Mouse (Mus musculus): Measurements from ENCODE around the gene Cirbp. TPM values are rescaled to one million over a fixed set of nuclear protein-coding genes. Genes with fewer than 3 reads are reported as not detected.
A peak's percentile ranks its signal among the peaks of the same experiment; 100 is the strongest.

Gene Cirbp
- total RNA-seq, 2 experiments from 2014 or later = 211 to 228 TPM

DNA sequence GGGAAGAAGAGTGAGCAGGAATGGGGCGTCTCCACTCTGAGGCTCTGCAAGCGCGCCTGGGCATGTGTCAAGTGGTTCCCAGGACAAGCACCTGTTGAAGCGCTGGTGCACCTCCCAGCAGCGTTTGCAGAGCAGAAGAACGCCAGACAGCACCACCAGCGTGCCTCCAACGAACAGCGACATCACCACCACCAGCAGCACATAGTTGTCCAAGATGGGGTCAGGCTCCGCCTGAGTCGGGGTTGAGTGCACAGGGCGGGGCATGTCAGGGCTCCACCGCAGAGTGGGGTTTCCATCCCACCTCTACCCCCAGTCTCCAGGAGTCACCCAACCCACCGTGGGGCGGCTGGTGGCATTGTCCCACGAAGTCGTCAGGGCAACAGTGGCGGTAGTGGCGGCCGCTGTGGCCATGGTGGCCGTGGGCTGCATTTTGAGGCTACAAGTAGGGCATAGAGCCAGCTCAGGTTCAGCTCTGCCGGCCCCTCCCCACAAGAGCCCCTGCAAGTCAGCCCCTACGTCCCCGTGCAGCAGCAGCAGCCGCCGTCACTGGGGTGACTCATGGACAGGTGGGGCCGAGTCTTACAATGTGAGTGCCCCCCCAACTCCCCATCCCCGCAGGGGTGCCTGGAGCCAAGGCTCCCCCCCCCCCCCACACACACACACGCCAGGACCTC, 28.7 kb upstream of the Cirbp start:
- intact Hi-C loops (cut with DNase I) = no loop called here
- DNase-seq = no peak

DNA sequence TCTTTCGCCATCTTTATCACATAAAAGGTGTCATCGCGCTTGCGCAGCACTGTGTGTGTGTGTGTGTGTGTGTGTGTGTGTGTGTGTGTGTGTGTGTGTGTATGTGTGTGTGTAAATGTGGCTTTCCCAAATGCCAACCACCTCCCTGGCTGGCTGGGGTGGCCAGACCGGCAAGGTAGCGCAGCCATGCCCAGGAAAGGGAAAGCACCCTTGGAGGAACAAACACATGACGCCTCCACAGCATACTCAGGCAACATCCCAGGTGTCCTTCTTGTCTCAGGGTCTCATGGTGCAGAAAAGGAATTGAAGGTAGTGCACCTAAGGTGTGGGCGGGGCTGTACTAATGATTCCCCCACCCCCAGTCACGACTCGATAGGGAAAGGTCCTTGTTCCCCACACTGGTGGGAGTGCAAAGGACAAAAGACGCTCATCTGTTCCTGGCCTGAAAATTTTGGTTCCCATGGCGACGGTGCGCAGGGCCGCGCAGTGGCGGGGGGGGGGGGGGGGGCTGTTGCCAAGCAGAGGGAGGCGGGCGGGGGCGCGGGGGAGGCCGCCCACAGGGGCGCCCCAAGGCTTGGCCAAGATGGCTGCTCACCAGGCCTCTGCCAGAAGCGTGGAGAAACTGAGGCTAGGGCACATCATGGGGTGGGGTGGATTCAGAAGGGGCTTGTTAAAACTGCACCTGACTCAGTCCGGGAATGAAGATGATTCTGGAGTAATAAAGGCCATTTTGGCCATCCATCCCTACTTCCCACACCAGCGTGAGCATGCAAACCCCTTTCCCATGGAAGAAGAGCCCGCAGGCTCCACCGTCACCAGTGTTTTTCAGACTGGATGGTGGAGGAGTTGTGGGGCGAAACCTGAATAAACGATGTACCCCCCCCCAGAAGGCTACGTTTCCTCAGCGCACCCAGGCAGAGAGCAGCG, 27.9 kb upstream of the Cirbp start:
- DNase-seq = no peak
- intact Hi-C loops (cut with DNase I) = no loop called here

DNA sequence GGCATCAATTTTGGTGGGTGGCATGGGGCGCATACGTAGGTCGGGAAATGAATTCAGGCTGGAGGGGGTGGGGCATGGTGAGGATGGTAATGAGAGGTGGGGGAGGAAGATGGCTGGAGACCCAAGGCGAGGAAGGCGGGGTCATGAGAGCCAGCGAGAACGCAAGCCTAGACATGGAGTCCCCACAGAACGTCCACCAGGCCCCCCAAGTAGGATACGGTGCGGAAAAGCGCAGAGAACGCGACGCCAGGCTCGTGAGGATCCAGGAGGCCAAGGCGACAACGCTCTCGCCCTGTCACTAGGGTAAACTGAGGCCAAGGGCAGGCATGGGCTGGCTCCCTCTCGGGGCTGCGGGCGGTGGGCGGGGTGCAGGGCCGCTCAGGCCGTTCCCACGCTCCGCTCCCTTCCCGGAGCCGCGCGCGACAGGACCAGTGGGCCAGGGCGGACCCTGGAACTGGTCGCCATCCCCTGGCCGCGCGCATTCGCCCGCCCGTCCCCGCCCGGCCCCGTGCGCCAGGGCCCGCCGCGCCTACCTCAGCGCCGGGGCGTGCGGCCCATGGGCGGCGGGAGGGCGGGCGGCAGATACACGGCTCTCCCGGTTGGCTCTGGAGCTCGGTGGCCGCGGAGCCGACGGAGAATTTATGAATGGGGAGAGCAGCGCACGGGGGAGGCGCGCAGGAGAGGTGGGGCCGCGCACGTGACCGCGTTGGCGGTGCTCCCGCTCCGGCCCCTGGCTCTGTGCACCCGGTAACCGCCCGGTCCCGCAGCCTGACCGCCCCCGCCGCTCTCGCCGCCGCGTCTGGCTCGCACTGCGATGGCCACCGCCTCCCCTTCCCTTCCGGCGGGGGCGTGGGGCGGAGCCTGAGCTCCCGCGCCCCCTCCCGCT, 27.0 kb upstream of the Cirbp start, which contains the start of gene Atp5d:
Gene Atp5d, plus strand, starts transcription at position 80 of the 886 bp plus-strand sequence.
- peak; percentile 66 for DNase-seq
- intact Hi-C loops (cut with DNase I) = no loop called here

DNA sequence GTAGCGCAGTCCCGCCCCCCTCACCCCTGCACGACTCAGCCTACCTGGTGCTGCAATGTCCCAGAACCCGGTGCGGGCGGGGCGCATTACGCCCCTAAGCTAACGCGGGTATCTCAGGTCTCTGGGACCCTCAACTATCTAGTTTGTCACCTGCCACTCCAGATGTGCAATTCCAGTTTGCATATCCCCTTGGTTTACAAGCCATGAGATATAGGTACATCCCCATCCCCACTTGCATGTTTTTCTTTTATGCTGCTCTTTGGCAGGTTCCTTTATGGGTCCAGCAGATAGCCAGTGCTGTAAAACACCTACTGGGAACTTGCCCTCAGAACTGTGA, 26.4 kb upstream of the Cirbp start:
- intact Hi-C loops (cut with DNase I) = no loop called here
- DNase-seq = no peak

DNA sequence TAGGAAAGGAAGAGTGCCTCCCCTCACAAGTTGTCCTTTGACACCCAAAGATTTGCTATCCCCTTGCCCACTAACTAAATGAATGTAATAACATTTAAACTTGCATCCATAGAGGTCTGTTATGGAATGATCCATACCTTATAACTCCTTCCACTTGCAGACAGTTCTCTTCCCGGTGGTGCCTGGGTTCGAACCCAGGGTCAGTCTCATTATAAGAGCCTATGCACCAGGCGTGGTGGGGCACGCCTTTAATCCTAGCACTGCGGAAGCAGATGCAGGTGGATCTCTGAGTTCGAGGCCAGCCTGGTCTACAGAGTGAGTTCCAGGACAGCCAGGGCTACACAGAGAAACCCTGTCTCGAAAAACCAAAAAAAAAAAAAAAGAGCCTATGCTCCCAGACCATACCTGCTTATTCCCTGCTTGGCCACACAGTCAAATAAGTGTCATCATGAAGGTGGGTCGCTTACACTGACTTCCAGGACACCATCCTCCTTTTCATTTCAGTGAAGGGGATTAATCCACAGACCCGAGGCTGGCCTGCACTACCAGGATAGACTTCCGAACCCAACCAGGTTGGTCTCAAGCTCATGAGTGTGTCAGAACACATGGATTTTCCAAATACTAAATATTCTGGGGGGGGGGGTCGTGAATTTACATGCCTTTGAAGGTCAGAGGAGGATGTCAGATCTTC, 25.7 kb upstream of the Cirbp start:
- DNase-seq = no peak
- intact Hi-C loops (cut with DNase I) = no loop called here

DNA sequence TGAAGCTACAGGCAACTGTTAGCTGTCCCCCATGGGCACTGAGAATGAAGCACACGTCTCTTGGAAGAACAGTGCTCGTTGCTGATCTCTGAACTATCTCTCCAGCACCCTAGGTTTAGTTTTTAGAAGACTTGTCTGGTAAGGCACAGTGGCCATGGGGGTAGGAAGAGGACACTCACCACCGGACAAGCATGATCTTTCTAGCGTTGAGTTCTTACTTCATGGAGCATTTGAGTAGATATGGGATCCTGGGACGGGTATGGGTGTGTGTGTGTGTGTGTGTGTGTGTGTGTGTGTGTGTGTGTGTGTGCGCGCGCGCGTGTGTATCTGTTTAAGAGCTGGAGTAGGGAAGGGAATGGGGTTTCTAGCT, 25.1 kb upstream of the Cirbp start, which contains the start of gene Cbarp:
Gene Cbarp, minus strand, starts transcription at position 170 of the 370 bp plus-strand sequence.
- no peak for DNase-seq
- intact Hi-C loops (cut with DNase I) = no loop called here

DNA sequence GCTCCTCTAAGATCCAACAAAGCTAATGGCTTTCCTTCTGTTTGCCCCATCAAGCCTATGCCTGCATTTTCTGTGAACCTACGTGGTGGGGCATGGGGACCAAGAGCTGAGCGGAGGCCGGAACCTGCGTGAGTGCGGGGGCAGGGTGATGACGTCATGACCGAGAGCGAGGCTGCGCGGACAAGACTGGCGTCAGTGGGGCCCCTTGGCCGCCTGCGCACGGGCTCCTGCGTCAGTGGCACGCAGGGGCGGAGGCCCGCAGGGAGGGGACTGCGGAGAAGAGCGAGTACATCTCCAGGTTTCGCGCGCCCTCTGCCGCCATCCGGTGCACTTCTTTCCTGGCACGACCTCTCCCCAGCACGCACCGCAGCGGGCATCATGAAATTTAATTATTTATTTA, 24.5 kb upstream of the Cirbp start:
- peak; percentile 95 for DNase-seq
- intact Hi-C loops (cut with DNase I) = no loop called here

DNA sequence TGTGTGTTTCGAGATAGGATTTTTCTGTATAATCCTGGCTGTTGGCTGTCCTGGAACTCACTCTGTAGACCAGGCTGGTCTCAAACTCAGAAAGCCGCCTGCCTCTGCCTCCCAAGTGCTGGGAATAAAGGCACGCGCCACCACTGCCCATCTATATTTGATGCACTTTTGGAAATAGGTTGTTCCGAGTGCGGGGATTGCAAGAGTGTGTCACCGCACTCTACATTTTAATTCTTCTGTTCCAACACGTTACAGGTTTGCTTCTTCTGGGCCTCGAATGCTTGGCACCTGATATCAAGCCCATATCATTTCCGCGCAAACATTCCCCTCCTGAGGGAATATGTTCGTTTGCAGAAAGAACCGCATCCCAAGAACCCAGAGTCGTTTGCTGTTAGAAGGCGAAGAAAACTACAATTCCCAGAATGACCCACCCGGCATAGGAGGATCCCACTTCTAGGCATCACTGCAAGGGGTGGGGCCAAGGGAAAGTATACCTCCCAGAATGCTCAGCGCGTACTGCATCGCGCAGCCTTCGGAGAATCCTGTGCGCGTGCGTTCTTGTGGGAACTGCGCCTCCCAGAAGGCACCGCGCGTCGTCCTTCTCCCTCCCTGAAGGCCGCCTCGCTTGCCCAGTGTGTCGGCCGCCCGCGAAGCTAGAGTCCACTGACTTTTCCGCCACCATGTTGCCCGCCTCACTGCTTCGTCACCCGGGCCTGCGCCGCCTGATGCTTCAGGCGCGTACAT, 23.8 kb upstream of the Cirbp start:
- intact Hi-C loops (cut with DNase I) = no loop called here
- peak; percentile 96 for DNase-seq

DNA sequence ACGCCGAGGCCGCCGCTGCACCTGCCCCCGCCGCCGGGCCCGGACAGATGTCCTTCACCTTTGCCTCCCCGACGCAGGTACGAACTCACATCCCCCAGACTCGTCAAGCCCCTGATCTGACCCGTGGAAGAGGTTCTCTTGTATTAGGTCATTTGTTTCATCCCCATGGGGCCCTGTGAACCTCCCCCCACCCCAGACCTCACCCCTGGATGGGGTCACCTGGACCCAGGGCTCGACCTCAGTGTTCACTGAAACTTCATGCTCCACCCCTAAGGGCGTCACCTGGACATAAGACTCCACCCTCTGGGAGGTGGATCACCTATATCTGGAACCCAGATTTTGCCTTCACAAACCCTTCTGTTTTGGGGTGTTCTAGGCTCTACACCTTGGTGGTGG, 23.3 kb upstream of the Cirbp start:
- no peak for DNase-seq
- intact Hi-C loops (cut with DNase I) = no loop called here

DNA sequence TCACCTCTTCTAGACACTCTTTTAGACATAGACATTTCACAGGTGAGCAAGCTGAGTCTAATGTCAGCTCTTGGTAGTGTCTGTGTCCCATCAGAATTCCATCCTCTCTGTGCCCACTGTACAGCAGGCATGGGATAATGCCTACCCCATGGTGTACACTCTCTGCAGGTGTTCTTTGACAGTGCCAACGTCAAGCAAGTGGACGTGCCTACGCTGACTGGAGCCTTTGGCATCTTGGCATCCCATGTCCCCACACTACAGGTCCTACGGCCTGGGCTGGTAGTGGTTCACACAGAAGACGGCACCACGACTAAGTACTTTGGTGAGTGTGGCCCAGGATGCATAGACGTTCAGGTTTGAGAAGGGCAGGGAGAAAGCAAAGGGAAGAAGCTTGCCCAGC, 22.1 kb upstream of the Cirbp start:
- DNase-seq = no peak
- intact Hi-C loops (cut with DNase I) = no loop called here

DNA sequence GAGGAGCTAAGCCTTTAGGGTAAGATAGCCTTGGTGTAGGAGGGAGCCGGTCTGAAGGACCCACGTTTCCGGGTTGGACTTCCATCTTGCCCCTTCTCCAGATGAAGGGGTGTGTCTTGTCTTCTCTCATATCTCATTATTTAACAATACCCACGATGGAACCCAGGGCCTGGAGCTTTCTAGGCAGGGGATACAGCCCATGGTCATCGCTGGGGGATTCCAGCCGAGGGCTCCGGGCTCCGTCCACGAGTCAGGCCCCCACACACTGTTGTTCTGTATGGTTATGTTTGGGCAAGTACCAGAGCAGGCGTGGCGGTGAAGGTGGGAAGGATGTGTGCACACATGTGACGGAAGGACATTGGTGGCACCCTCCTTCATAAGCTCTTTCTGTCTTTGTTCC, 21.6 kb upstream of the Cirbp start:
- intact Hi-C loops (cut with DNase I) = no loop called here
- DNase-seq = no peak

DNA sequence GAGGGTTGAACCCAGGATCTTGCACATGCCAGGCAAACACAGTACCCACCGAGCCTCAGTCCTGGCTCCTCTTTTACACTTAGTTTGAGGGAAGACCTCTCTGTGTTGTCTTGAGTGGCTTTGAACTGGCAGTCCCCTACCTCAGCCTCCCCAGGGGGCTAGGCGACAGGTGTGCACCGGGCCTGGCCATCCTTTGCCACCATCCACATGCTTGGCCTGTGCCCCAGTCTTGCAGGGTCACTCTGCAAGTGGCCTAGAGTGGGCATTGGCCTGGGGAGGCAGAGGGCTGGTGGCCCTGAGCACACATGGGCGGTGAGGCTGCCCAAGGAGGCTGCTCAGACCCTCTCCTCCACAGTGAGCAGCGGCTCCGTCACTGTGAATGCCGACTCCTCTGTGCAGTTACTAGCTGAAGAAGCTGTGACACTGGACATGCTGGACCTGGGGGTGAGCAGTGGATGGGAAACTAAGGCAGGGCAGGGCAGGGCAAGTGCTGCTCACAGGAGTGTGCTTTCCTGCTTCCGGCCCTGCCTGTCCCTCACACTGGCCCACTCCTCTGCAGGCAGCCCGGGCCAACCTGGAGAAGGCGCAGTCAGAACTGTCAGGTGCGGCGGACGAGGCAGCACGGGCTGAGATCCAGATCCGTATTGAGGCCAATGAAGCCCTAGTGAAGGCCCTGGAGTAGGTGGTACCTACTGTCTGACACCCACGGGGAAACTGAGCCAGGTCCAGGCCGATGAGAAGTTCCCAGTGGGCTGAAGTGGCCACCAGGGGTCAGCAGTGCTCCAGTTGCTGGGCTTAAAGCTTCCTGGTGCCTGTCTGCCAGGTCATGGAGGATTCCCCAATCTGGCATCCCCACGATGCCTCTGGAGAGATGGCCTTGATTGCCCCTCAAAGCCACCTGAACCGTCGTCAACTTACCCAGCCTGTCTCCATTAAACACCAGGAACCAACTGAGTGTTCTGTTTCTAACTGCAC, 20.6 kb upstream of the Cirbp start:
- peak; percentile 82 for DNase-seq
- intact Hi-C loops (cut with DNase I) = no loop called here

DNA sequence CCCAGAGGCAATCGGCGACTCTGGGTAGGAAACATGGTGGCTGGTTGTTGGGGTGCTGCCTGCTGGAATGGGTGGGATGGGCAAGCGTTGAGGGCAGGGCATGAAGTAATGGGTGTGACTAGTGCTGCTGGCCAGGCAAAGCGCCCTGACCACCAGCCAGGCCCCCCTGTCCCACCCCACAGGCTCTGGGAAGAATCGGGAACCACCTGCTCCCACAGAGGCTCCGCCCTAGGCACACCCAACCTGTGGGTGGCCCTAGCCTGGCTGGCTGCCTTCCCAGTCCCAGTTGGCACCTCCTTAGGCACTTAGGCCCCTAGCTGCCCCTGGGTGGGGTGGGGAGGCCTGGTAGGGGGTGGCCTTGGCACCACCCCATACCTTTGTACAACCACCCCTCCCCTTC, 19.9 kb upstream of the Cirbp start:
- intact Hi-C loops (cut with DNase I) = no loop called here

DNA sequence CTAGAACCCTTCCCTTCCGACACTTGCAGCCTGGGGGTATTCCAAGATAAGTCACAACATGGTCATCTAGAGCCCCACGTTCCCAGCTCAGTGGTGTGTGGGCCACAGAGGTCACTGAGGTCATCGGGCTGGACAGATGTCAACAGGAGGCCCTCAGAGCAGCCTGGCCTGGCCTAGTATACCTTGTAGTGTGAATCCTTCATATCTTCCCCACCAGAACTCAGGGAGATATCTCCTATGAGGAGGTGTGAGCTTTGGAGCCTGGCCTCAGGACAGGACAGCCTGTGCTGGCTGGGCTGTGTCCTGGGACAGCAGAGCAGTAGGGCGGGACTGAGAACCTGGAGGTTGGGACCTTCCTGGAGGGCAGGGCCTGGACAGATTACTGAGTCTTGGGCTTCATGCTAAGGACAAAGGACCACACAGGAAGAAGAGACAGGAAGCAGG, 19.2 kb upstream of the Cirbp start:
- DNase-seq = no peak
- intact Hi-C loops (cut with DNase I) = no loop called here

More for the DNA sequence above, 19.9 kb upstream of the Cirbp start:
- DNase-seq = no peak

DNA sequence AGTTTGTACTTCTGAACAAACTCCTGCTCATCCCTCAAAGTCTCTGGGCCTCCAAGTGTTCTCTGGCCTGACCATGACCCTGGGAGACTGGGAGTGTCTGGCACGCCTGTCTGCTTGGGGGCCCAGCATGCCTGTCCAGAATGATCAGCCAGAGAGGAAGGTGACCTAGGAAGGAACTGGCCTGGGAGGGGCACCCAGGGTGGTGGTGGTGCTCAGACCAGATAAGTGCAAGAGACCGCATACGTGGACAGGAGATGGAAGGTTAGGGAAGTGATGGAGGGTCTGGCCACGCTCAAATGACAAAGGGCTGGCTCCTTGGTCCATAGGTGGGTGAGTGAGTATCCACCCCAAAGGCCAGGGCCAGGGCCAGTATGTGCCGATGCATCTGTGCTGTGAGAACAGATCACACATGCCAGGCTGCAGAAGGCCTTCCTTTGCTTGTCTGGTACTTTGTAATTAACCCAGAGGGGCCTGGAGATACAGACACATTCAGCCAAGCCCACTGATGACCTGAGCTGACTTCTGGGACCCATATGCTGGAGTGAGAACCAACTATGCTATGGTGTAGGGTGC, 18.6 kb upstream of the Cirbp start:
- intact Hi-C loops (cut with DNase I) = no loop called here
- no peak for DNase-seq

DNA sequence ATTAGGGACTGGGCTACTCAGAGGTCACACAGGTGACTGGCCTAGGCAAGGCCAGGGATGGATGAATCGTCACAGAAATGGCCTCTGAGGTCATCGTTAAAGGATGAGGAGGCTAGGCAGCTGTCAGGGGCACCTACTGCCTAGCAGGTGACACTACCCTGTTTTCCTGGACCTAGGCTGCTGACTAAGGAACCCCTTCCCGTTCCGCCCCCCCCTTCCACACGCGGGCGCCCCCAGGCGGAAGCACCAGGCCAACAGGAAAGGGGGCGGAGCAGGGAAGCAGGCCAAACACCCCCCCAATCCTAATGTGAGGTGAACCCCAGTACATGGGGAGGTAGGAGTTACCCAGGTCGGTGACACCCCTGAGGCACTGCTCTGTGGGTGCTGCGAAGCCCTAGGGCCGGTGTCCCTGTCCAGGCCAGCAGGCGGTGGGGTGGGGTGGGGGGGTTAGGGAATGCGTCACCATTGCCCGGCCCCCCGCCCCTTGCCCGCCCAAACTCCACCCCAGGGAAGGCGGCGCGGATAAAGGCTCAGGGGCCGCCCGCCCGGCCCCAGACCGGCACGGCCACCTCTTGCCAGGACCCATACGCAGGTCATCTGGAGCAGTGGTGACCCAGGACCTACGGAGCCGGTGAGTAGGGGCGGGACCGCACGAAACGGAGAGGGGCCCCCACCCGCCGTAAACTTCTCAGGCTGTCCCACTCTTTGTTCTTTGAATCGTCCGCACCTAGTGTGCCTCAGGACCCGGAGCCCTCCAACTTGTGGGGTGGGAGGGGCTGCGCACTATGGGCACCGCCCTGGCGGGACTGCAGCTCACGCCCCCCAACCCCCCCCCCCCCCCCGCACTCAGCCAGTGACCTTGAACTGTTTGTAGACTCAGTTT, 17.8 kb upstream of the Cirbp start, which contains the start of gene Midn:
Gene Midn, plus strand, starts transcription at position 554 of the 883 bp plus-strand sequence.
- intact Hi-C loops (cut with DNase I) = loop anchor here (2.0 kb wide), 1 partner anchor 17 kb away; the partner anchor contains the start of gene Cirbp
- peak; percentile 79 for DNase-seq

All from left cerebral cortex, postnatal 4 days (tissue).